Mouse (Mus musculus) myocyte (in vitro differentiated cells): ENCODE results near the gene Phox2a.

Source experiments
- MAX ChIP-seq: IDR thresholded peaks from one replicate; pipeline ENCODE4 v1.6.1; 2011; ENCODE audit warnings: low read depth, mild to moderate bottlenecking, control low read depth
- MYOG ChIP-seq, 3 experiments: IDR thresholded peaks; one replicate each; pipeline ENCODE4 v1.6.1; 2011; ENCODE audit warnings: control low read depth in 2 of 3, low read depth in 2 of 3, mild to moderate bottlenecking in 2 of 3; ENCODE audit not compliant: insufficient read length in 2 of 3, control insufficient read depth in 1 of 3, insufficient read depth in 1 of 3
- POLR2A ChIP-seq: IDR thresholded peaks from one replicate; pipeline ENCODE4 v1.6.1; 2011; ENCODE audit warnings: low read depth, mild to moderate bottlenecking, control low read depth, moderate library complexity; ENCODE audit not compliant: insufficient read length
- SRF ChIP-seq: IDR thresholded peaks from one replicate; pipeline ENCODE4 v1.6.1; 2011; ENCODE audit warnings: low read depth; ENCODE audit not compliant: control insufficient read depth, insufficient read length
- TCF12 ChIP-seq: IDR thresholded peaks from one replicate; pipeline ENCODE4 v1.6.1; 2011; ENCODE audit warnings: mild to moderate bottlenecking, control low read depth; ENCODE audit not compliant: poor library complexity, insufficient read depth, severe bottlenecking

GRCm38 (mm10) chr7:101836271-101837153, 18.4 kb downstream of the Phox2a start:
- no peak for TF ChIP-seq TCF12
- TF ChIP-seq SRF = no peak
- no peak for TF ChIP-seq MYOG (IDR thresholded peaks at IDR 0.05; ENCODE audit: control insufficient read depth in 1 of 3, insufficient read depth in 1 of 3, insufficient read length in 2 of 3, low read depth in 2 of 3)
- TF ChIP-seq POLR2A = peak; percentile 14
- no peak for TF ChIP-seq MAX
